Mouse (Mus musculus) spleen, adult 2 months (tissue): ENCODE data around the gene Dmrta2. TPM values are rescaled to one million over a fixed set of nuclear protein-coding genes. Genes with fewer than 3 reads are reported as not detected.
A peak's percentile ranks its signal among the peaks of the same experiment; 100 is the strongest.

Experiments
- DNase-seq, 2 experiments: peaks; one replicate each; pipeline versions ENCODE4 v3.0.0 to v3.0.0-alpha.2; 2012 to 2021; ENCODE audit warnings: low spot score in 2 of 2, low read depth in 1 of 2
- H3K27ac ChIP-seq: fragments of 200-500 bp; 2 replicates; pipeline ENCODE4 v1.5.1; 2012; ENCODE audit warnings: low read length, inconsistent platforms; ENCODE audit not compliant: insufficient read depth
- H3K27me3 ChIP-seq: fragments of 200-500 bp; 2 replicates; pipeline ENCODE4 v1.6.1; 2012; ENCODE audit warnings: mild to moderate bottlenecking, moderate library complexity, low read length, inconsistent platforms; ENCODE audit not compliant: control insufficient read depth, insufficient read depth
- H3K36me3 ChIP-seq: fragments of 200-500 bp; 2 replicates; pipeline ENCODE4 v1.6.1; 2012; ENCODE audit warnings: mild to moderate bottlenecking, low read length, inconsistent platforms; ENCODE audit not compliant: control insufficient read depth, insufficient read depth
- H3K4me1 ChIP-seq: fragments of 200-500 bp; 2 replicates; pipeline ENCODE4 v1.6.1; 2011; ENCODE audit warnings: inconsistent platforms; ENCODE audit not compliant: control insufficient read depth, insufficient read depth, insufficient read length
- H3K4me3 ChIP-seq: fragments of 200-500 bp; 2 replicates; pipeline ENCODE4 v1.5.1; 2011; ENCODE audit warnings: mild to moderate bottlenecking, inconsistent platforms; ENCODE audit not compliant: insufficient read depth, insufficient read length; ENCODE audit errors: extremely low read depth
- CTCF ChIP-seq: fragments of 200-500 bp; IDR thresholded peaks from 2 replicates; pipeline ENCODE4 v1.5.1; 2011; ENCODE audit warnings: mild to moderate bottlenecking, inconsistent platforms; ENCODE audit not compliant: insufficient read depth, insufficient read length, insufficient replicate concordance; ENCODE audit errors: extremely low read depth
- POLR2A ChIP-seq: fragments of 200-500 bp; IDR thresholded peaks from 2 replicates; pipeline ENCODE4 v1.6.1; 2011; ENCODE audit warnings: low read depth, low read length, inconsistent platforms
- WGBS: fragments of 180-500 bp; shearing (Covaris S2); methylation state at CpG from one replicate; pipeline ENCODE4 v1.1.7; 2018; 5-methylcytosine and 5-hydroxymethylcytosine counted together
- polyA plus RNA-seq: library from polyadenylated mRNA; depleted of rRNA; stranded (reverse); fragments of >200 nt; gene quantifications from 2 replicates; pipeline ENCODE4 v1.2.3, GENCODE M21; 2012

Dmrta2 gene
- polyA plus RNA-seq, 1 experiment = 0.22 TPM

DNA sequence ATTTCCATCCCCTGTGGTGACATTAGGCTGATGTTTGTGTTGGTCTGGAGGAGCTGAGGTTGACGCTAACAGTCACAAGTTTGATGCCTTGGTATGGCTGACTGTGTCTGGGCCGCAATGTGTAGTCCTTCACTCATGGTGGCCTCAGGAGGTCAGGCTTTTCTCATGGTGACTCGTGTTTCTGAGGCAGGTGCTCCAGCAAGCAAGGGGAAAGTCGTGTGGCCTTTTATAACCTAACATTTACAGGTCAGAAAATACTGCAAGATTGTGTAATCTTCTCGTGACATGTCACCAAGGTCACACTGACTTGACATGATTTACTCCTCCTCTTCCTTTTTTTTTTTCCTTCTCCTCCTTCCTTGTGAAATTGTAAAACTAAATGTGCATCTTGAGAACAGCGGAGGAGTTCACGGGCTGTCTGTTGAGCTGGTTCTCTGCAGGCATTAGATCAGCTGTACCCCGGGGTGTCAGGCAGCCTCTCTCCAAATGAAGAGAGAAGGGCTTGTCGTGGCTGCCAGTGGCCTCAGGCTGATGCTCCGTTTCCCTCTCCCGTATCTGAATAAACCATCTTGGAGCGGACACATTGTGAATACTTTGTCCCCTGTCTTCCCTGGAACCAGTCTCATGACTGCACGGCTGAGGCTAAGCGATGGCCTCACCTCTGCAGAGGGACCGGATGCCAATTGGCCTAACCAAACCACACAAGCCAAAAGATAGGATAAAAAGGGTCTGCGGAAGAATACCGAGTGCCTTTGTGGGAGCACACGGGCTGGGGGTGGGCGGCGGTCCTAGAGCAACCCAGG, 9.9 kb downstream of the Dmrta2 start:
- Histone ChIP-seq H3K27ac (no peak overlapping the region), H3K36me3 (no peaks in the 10 kb centered on the region), H3K4me3 (no peak overlapping the region), H3K4me1 (peaks cover 2% of the 10 kb centered on the region), H3K27me3 (peaks cover 21% of the 10 kb centered on the region)
- DNase-seq = no peak
- WGBS = 7% methylated on average over 20 of the region's 20 CpGs
- TF ChIP-seq POLR2A (no peak), CTCF (no peak)

- Histone ChIP-seq H3K4me1 (peaks cover 2% of the 10 kb centered on the region; the same call in 1 of the 2 replicates), H3K4me3 (no peak overlapping the region), H3K36me3 (no peaks in the 10 kb centered on the region), H3K27me3 (peaks cover 18% of the 10 kb centered on the region), H3K27ac (no peak overlapping the region)
- 20% methylated on average over 5 of the region's 5 CpGs for WGBS
- no peak for DNase-seq
- no peak for TF ChIP-seq POLR2A
- no peak for TF ChIP-seq CTCF
Measured at GRCm38 (mm10) chr4:109988411-109988810, 10.6 kb downstream of the Dmrta2 start.

GRCm38 (mm10) chr4:109989213-109989612, 11.4 kb downstream of the Dmrta2 start:
- Histone ChIP-seq H3K36me3 (no peaks in the 10 kb centered on the region), H3K4me1 (no peaks in the 10 kb centered on the region), H3K27ac (no peak overlapping the region), H3K27me3 (peaks cover 11% of the 10 kb centered on the region), H3K4me3 (no peak overlapping the region)
- TF ChIP-seq POLR2A = no peak
- no peak for TF ChIP-seq CTCF
- WGBS = 37% methylated on average over 6 of the region's 6 CpGs
- no peak for DNase-seq

GRCm38 (mm10) chr4:110006044-110006443, 28.2 kb downstream of the Dmrta2 start:
- WGBS = 92% methylated on average over 1 of the region's 1 CpGs
- no peaks in the 10 kb centered on the region for H3K4me1 ChIP-seq
- no peak for TF ChIP-seq CTCF
- no peak for TF ChIP-seq POLR2A
- no peak overlapping the region for H3K4me3 ChIP-seq
- no peak for DNase-seq
- no peak overlapping the region for H3K27ac ChIP-seq
- no peaks in the 10 kb centered on the region for H3K27me3 ChIP-seq
- H3K36me3 ChIP-seq = no peaks in the 10 kb centered on the region

GRCm38 (mm10) chr4:110019145-110019544, 41.3 kb downstream of the Dmrta2 start:
- DNase-seq = no peak
- H3K27me3 ChIP-seq = no peaks in the 10 kb centered on the region; the same call in 1 of the 2 replicates
- 74% methylated on average over 9 of the region's 9 CpGs for WGBS
- no peaks in the 10 kb centered on the region for H3K36me3 ChIP-seq
- no peak overlapping the region for H3K4me3 ChIP-seq
- TF ChIP-seq CTCF (peak; percentile 27; the same call in 1 of the 2 replicates), POLR2A (no peak)
- H3K4me1 ChIP-seq = no peaks in the 10 kb centered on the region
- no peak overlapping the region for H3K27ac ChIP-seq

GRCm38 (mm10) chr4:110020255-110020654, 42.4 kb downstream of the Dmrta2 start:
- WGBS = 12% methylated on average over 12 of the region's 12 CpGs
- Histone ChIP-seq H3K36me3 (no peaks in the 10 kb centered on the region), H3K27ac (no peak overlapping the region), H3K4me1 (no peaks in the 10 kb centered on the region), H3K4me3 (no peak overlapping the region), H3K27me3 (no peaks in the 10 kb centered on the region; the same call in 1 of the 2 replicates)
- DNase-seq = peak in 1 of 2 experiments; percentile 53
- no peak for TF ChIP-seq POLR2A
- TF ChIP-seq CTCF = peak; percentile 71; the same call in 1 of the 2 replicates
